Mouse (Mus musculus) right cerebral cortex, postnatal 14 days (tissue): Measurements from ENCODE around the gene Fndc10.
"Not testable (repeated sequence)": the region's sequence is repeated elsewhere in the genome, so short reads cannot be mapped to it uniquely, and the experiment has no call there.

Experiments used
- DNase-seq: peaks from one replicate; pipeline ENCODE4 v3.0.0; 2022

The Fndc10 gene

DNA sequence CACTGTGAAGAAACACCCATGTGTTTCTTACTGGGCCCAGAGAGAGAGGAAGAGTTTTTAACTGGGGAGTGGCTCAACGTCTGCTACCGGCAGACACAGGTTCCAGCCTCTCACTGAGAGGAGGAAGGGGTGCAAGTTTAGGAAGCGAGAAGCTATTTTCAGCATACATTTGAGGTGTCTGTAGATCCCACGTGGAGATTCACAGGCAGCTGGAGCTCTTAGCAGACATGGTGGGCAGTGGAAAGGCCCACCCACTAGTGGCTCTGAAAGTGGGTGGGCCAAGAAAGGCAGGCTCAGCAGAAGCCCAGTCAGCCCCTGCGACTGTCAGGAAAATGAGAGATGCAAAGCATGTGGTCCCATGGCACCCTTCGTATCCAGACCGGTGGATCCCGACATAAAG is 44.1 kb downstream of the Fndc10 start:
- peak; percentile 21 for DNase-seq

DNA sequence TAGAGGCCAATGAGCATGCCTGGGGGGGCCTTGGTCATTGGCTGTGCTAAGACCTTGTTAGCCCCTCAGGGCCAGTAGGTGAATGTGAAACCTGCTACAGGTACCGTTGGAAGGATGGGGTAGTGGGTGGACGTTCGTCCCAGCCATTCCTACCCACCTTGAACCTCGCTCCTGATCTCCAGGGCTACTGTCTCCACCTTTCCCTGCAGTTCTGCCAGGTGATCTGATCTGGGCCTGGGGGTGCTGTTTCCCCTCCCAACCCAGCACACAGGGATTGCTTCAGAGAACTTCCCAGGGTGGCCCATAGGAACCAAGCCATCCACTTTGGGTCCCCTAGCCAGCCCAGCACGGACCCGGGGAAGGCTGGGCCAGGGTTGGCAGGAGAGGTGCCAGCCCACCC is 45.0 kb downstream of the Fndc10 start:
- no peak for DNase-seq

DNA sequence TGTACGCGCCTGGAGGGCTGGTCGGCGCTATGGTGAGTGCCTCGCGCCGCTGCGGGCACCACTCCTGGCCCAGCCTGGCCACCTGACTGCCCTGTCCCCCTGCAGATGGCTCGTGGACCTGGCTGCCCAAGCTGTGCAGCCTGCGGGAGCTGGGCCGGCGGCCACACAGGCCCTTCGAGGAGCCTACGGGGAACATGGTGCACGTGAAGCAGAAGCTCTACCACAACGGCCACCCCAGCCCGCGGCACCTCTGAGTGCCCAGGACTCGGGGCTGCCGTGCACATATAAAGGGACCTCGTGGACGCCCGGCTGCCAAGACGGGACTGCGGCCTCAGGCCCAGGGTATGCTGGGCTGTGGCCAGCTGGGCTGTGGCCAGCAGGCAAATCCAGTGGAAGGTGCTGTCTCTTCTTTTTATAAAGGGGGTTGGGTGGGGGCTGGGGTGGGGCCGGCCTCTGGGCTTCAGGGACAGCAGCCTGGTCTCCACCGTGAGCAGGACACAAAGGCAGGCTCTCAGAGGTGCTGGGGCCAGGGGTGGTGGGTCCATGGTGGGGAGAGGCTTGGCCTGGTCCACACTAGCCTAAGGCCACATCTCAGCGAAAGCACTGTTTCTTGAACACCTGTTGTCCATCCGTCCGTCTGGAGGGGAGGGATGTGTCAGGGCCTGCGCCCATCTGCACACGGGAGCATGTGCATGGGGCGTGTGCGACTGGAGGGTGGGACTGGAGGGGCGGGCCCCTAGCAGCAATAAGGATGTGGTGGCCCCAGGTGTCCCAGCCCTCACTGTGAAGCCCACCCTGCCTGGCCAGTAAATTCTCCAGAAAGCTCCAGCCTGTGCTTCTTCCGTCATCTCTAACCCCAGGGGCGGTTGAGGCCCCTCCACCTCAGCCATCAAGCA is 45.8 kb downstream of the Fndc10 start:
- DNase-seq: peak; percentile 14

DNA sequence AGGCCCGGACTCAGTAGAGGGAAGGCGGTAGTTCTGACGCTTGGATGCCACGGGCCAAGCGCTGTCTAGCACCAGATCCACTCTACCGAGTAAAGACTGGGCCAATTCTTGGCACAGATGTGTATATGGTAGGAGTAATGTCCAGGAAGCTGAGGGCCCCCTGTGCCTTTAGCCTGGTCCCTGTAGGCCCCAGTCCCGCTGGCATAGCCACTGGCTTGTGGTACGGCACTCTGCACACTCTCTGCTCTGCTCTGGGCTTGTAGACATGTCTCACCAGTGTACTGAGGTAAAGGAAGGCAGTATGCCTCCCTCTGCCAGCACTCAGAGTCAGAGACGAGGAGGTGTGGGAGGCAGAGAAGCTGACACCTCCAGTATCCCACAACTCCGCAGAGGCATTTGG is 46.5 kb downstream of the Fndc10 start:
- not testable (repeated sequence) for DNase-seq

DNA sequence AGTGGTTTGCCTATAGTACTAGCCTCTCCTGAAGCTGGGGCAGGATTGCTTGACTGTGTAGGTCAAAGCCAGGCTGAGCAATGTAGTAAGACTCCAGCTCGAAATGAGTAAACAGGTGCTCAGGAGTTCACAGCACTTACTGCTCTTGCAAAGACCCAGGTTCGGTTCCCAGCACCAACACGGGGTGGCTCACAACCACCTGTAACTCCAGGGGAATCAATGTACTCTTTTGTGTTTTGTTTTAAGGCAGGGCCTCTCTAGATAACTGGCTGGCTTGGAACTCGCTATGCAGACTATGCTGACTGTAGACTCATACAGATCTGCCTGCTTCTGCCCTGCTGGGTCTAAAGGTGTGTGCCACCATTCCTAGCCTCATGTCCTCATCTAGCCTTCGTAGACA is 48.5 kb downstream of the Fndc10 start:
- DNase-seq: no peak

DNA sequence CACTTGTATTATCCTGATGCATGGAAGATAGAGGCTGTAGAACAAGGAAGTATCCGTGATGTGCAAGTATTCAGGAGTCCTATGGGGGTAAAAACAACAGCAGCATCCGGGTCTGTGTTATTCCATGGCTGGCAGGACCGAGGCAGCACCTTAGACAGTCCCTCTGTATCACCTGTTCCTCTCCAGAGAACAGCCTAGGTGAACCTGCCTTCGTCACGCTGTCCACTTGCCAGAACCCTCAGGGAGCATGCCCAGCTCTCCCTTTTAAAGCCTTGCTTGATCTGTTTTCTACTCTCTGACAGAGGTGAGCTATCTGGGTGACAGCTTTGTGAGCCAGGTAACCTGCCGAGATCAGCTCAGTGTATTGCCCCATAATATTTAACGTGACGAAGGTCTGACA is 50.3 kb downstream of the Fndc10 start:
- DNase-seq: no peak

DNA sequence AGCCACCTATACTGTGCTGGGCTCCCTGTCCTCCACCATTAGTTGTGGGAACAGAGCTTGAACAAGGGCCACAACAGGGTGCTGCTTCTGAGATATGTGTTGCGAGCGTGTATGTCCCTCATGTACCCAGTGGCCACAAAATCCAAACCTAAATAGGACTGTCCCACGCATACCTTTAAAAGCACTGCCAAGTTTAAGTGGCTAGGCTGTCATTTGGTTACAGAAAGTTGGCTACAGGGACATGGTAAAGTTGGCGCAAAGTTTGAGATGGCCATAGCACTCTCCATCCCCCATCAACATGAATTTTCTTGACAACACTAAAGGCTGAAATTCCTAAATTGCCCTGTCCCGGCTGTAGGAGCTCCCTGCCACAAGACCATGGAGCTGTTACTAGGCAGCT is 51.0 kb downstream of the Fndc10 start:
- DNase-seq: no peak
